Mouse (Mus musculus) bone marrow, adult 2 months (tissue): ENCODE data around the gene Esp18. TPM values are rescaled to one million over a fixed set of nuclear protein-coding genes. Genes with fewer than 3 reads are reported as not detected.

Experiments
- H3K27ac ChIP-seq: fragments of 200-500 bp; 2 replicates; pipeline ENCODE4 v1.5.1; 2012; ENCODE audit warnings: low read depth, mild to moderate bottlenecking, control low read depth, inconsistent platforms, low read length; ENCODE audit not compliant: control insufficient read depth, poor library complexity, insufficient read depth
- H3K4me1 ChIP-seq: fragments of 200-500 bp; 2 replicates; pipeline ENCODE4 v1.6.1; 2011; ENCODE audit warnings: low read length; ENCODE audit not compliant: control insufficient read depth, insufficient read depth
- H3K4me3 ChIP-seq: fragments of 200-500 bp; replicated peaks from 2 replicates; pipeline ENCODE3; 2011; ENCODE audit warnings: mild to moderate bottlenecking, low read depth, low read length, control low read depth; ENCODE audit not compliant: control insufficient read depth
- CTCF ChIP-seq: fragments of 200-500 bp; IDR thresholded peaks from 2 replicates; pipeline ENCODE4 v1.5.1; 2011; ENCODE audit warnings: low read length, control low read depth; ENCODE audit not compliant: control insufficient read depth, insufficient read depth
- POLR2A ChIP-seq: fragments of 200-500 bp; IDR thresholded peaks from 2 replicates; pipeline ENCODE4 v1.6.1; 2011; ENCODE audit warnings: low read depth, mild to moderate bottlenecking, control low read depth, low read length, borderline replicate concordance; ENCODE audit not compliant: control insufficient read depth
- WGBS: fragments of 180-500 bp; shearing (Covaris S2); methylation state at CpG from one replicate; pipeline ENCODE4 v1.1.7; 2018; 5-methylcytosine and 5-hydroxymethylcytosine counted together
- polyA plus RNA-seq: library from polyadenylated mRNA; stranded (reverse); fragments of >200 nt; gene quantifications from 2 replicates; pipeline ENCODE4 v1.2.4, GENCODE M21; 2011; ENCODE audit warnings: low replicate concordance; ENCODE audit not compliant: missing spikeins, insufficient read depth, insufficient read length

Gene Esp18
- not detected in 2 replicates for polyA plus RNA-seq

GRCm38 (mm10) chr17:39406059-39406458, at the start of gene Esp18:
Esp18 (plus strand) TSS chr17:39406359.
- no peak within 1 kb of the TSS for H3K27ac ChIP-seq
- H3K4me1 ChIP-seq: no peaks in the 10 kb centered on the region
- WGBS: 48% methylated on average over 2 of the region's 2 CpGs
- TF ChIP-seq POLR2A (no peak), CTCF (no peak)
- no peak within 1 kb of the TSS for H3K4me3 ChIP-seq

- Histone ChIP-seq H3K4me1 (no peaks in the 10 kb centered on the region), H3K27ac (no peak overlapping the region), H3K4me3 (no peak overlapping the region)
- TF ChIP-seq CTCF (no peak), POLR2A (no peak)
- 68% methylated on average over 3 of the region's 3 CpGs for WGBS
Measured at GRCm38 (mm10) chr17:39363316-39363715, 42.8 kb upstream of the Esp18 start.

Other genes starting within 250 kb of the Esp18 start
- gene Esp16, start 129.8 kb downstream of the Esp18 start, polyA plus RNA-seq: not detected in 2 replicates
- gene Esp15, start 234.6 kb downstream of the Esp18 start, polyA plus RNA-seq: not detected in 2 replicates